Comparison of ENCODE assay signal across 22 mouse cellular contexts in genomic region chr9:31092833-31093195, GRCm38 (mm10). TPM values are rescaled to one million over a fixed set of nuclear protein-coding genes. Genes with fewer than 3 reads are reported as not detected.
A peak's percentile ranks its signal among the peaks of the same experiment; 100 is the strongest.
DNase-seq lines count a peak whose midpoint lies in the region; ATAC-seq lines count a peak whose summit lies in the region.
"Had no signal": no experiment of that assay in that cellular context is flagged by ENCODE, and none has a peak within 500 bp of the region (broad histone marks: within the 10 kb centered on the region; RNA-seq: fewer than 3 reads in every experiment).

No protein-coding gene starts in this region.

- no peaks in the 10 kb centered on the region for H3K36me3 ChIP-seq in liver, embryonic 11.5 days (ENCODE audit: control insufficient read depth, insufficient read depth, low read length)
- H3K36me3 ChIP-seq in liver, embryonic 12.5 days = no peaks in the 10 kb centered on the region
- no peaks in the 10 kb centered on the region for H3K36me3 ChIP-seq in limb, embryonic 10.5 days
- H3K36me3 ChIP-seq: forebrain, embryonic 10.5 days; forebrain, embryonic 15.5 days; heart, embryonic 13.5 days; hindbrain, embryonic 12.5 days; hindbrain, embryonic 15.5 days; intestine, embryonic 15.5 days had no signal

- no peaks in the 10 kb centered on the region for H3K4me1 ChIP-seq in liver, embryonic 11.5 days (replicated peaks; ENCODE audit: control insufficient read depth, insufficient read depth, low read length)
- H3K4me1 ChIP-seq in liver, embryonic 12.5 days = no peaks in the 10 kb centered on the region
- H3K4me1 ChIP-seq in limb, embryonic 10.5 days = no peaks in the 10 kb centered on the region
- H3K4me1 ChIP-seq: forebrain, embryonic 10.5 days; hindbrain, embryonic 12.5 days; intestine, embryonic 15.5 days had no signal

- no peak overlapping the region for H3K4me2 ChIP-seq in liver, embryonic 11.5 days
- no peak overlapping the region for H3K4me2 ChIP-seq in liver, embryonic 12.5 days
- H3K4me2 ChIP-seq: forebrain, embryonic 15.5 days; heart, embryonic 13.5 days; hindbrain, embryonic 12.5 days; hindbrain, embryonic 15.5 days; intestine, embryonic 15.5 days had no signal

- H3K4me3 ChIP-seq in liver, embryonic 11.5 days (ENCODE audit: low read depth, low read length) = no peak overlapping the region
- no peak overlapping the region for H3K4me3 ChIP-seq in liver, embryonic 12.5 days
- H3K4me3 ChIP-seq in limb, embryonic 10.5 days = no peak overlapping the region
- H3K4me3 ChIP-seq: forebrain, embryonic 10.5 days; forebrain, embryonic 15.5 days; heart, embryonic 13.5 days; hindbrain, embryonic 12.5 days; hindbrain, embryonic 15.5 days; intestine, embryonic 15.5 days had no signal

- WGBS in liver, embryonic 11.5 days = 87% methylated on average over 10 of the region's 10 CpGs
- 76% methylated on average over 10 of the region's 10 CpGs for WGBS in liver, embryonic 12.5 days (ENCODE audit: insufficient replicate concordance)
- 89% methylated on average over 10 of the region's 10 CpGs for WGBS in limb, embryonic 10.5 days

- ATAC-seq in liver, embryonic 11.5 days (replicated peaks; ENCODE audit: low FRiP score) = no peak
- no peak for ATAC-seq in liver, embryonic 12.5 days
- ATAC-seq: forebrain, embryonic 15.5 days; intestine, embryonic 15.5 days had no signal

- no peak overlapping the region for H3K9ac ChIP-seq in liver, embryonic 11.5 days (ENCODE audit: low read depth, low read length)
- H3K9ac ChIP-seq in liver, embryonic 12.5 days = no peak overlapping the region
- H3K9ac ChIP-seq: forebrain, embryonic 15.5 days; heart, embryonic 13.5 days; hindbrain, embryonic 12.5 days; hindbrain, embryonic 15.5 days; intestine, embryonic 15.5 days had no signal

- H3K27ac ChIP-seq in liver, embryonic 11.5 days (ENCODE audit: low read depth, low read length) = no peak overlapping the region
- H3K27ac ChIP-seq in liver, embryonic 12.5 days = no peak overlapping the region
- no peak overlapping the region for H3K27ac ChIP-seq in limb, embryonic 10.5 days
- H3K27ac ChIP-seq: forebrain, embryonic 10.5 days; forebrain, embryonic 15.5 days; heart, embryonic 13.5 days; hindbrain, embryonic 12.5 days; hindbrain, embryonic 15.5 days; intestine, embryonic 15.5 days had no signal

- DNase-seq in heart, adult 11 months = peak; percentile 68
- DNase-seq in heart, postnatal 10 days = no peak
- DNase-seq in liver, embryonic 11.5 days (ENCODE audit: low spot score) = peak; percentile 26
- peak; percentile 19 for DNase-seq in limb, embryonic 10.5 days (ENCODE audit: low spot score)
- DNase-seq in gastrocnemius, adult 18-20 months (ENCODE audit: low spot score) = no peak
- DNase-seq: adrenal gland, adult 8-10 months; adrenal gland, postnatal 25 days; B cell, adult 2 months; cerebellum, adult 11-12 months; cerebellum, adult 8-10 months; cerebellum, postnatal 14 days; gastrocnemius, postnatal 10 days; gastrocnemius, postnatal 36 days; kidney, adult 18-20 months had no signal

- H3K9me3 ChIP-seq in liver, embryonic 11.5 days (ENCODE audit: control insufficient read depth, low read length) = no peaks in the 10 kb centered on the region
- H3K9me3 ChIP-seq in liver, embryonic 12.5 days (replicated peaks) = no peaks in the 10 kb centered on the region
- no peaks in the 10 kb centered on the region for H3K9me3 ChIP-seq in limb, embryonic 10.5 days (replicated peaks)
- H3K9me3 ChIP-seq: forebrain, embryonic 10.5 days; forebrain, embryonic 15.5 days; heart, embryonic 13.5 days; hindbrain, embryonic 12.5 days; hindbrain, embryonic 15.5 days; intestine, embryonic 15.5 days had no signal

- intact Hi-C loops in heart, postnatal 10 days (cut with DNase I) = no loop called here

- H3K27me3 ChIP-seq in liver, embryonic 11.5 days (replicated peaks; ENCODE audit: control insufficient read depth, insufficient read depth, low read length) = no peaks in the 10 kb centered on the region
- 0 out of 2 replicates have a peak, but pooled peaks cover 5% of the 10 kb centered on the region for H3K27me3 ChIP-seq in liver, embryonic 12.5 days (replicated peaks)
- 0 out of 2 replicates have a peak, but pooled peaks cover 3% of the 10 kb centered on the region for H3K27me3 ChIP-seq in limb, embryonic 10.5 days (ENCODE audit: low read depth, poor library complexity, severe bottlenecking)
- H3K27me3 ChIP-seq: CH12.LX; forebrain, embryonic 15.5 days; hindbrain, embryonic 12.5 days; hindbrain, embryonic 15.5 days; intestine, embryonic 15.5 days had no signal

RNA-seq across cellular contexts. Expression of gene St14, which starts 38.8 kb away (rescaled TPM):
- under 1 TPM; 0.42 to 0.93 TPM for total RNA-seq in heart, postnatal 10 days (2021)
- polyA plus RNA-seq in liver, embryonic 11.5 days (2014; fragmentation: Nextera tagmentation; extraction: Ambion mirVana) = 1.4 and 1.5 TPM in 2 replicates
- 0.28 and 0.38 TPM in 2 replicates for polyA plus RNA-seq in liver, embryonic 12.5 days (2016; fragmentation: Nextera tagmentation; extraction: Ambion mirVana)
- polyA plus RNA-seq in limb, embryonic 10.5 days (2016; fragmentation: Nextera tagmentation; extraction: Ambion mirVana) = 11.3 and 13.2 TPM in 2 replicates
- total RNA-seq in gastrocnemius, adult 18-20 months (2021) = under 1 TPM in 1 of 2 experiments, not detected in 1; 0.41 TPM
- total RNA-seq: gastrocnemius, postnatal 36 days had no signal

Comparison
In these comparisons a context has a peak if more than half of its experiments do, and no peak if none do; other contexts are left out.
1. DNase-seq: peak in heart, adult 11 months (single experiment), liver, embryonic 11.5 days (single experiment) and limb, embryonic 10.5 days (single experiment); none in heart, postnatal 10 days (0 of 2) and gastrocnemius, adult 18-20 months (single experiment).